Mouse (Mus musculus) heart, embryonic 10.5 days (tissue): ENCODE results near the gene Ccl3. TPM values are rescaled to one million over a fixed set of nuclear protein-coding genes. Genes with fewer than 3 reads are reported as not detected.

Experiments
- DNase-seq: peaks from one replicate; pipeline ENCODE4 v3.0.0-alpha.2; 2017; ENCODE audit warnings: low spot score
- H3K27ac ChIP-seq: fragments of 300-500 bp; sonication (generic); 2 replicates; pipeline ENCODE4 v1.5.1; 2016; ENCODE audit warnings: mild to moderate bottlenecking
- H3K27me3 ChIP-seq: fragments of 300-500 bp; sonication (generic); 2 replicates; pipeline ENCODE4 v1.6.1; 2016; ENCODE audit warnings: mild to moderate bottlenecking; ENCODE audit not compliant: poor library complexity, insufficient read depth, severe bottlenecking
- H3K36me3 ChIP-seq: fragments of 300-500 bp; sonication (generic); 2 replicates; pipeline ENCODE4 v1.6.1; 2016; ENCODE audit warnings: mild to moderate bottlenecking, moderate library complexity
- H3K4me1 ChIP-seq: fragments of 300-500 bp; sonication (generic); 2 replicates; pipeline ENCODE4 v1.6.1; 2016; ENCODE audit warnings: mild to moderate bottlenecking
- H3K4me3 ChIP-seq: fragments of 300-500 bp; sonication (generic); 2 replicates; pipeline ENCODE4 v1.5.1; 2016; ENCODE audit warnings: mild to moderate bottlenecking, moderate library complexity
- H3K9me3 ChIP-seq: fragments of 300-500 bp; sonication (generic); 2 replicates; pipeline ENCODE4 v1.6.1; 2016; ENCODE audit warnings: mild to moderate bottlenecking, moderate library complexity
- WGBS: fragments of 180-500 bp; shearing (Covaris S2); methylation state at CpG from one replicate; pipeline ENCODE4 v1.1.7; 2016; 5-methylcytosine and 5-hydroxymethylcytosine counted together
- polyA plus RNA-seq: library from polyadenylated mRNA; unstranded; fragments of >200 nt; fragmentation: Nextera tagmentation; extraction: Ambion mirVana; gene quantifications from 2 replicates; pipeline ENCODE4 v1.2.1, GENCODE M21; 2016

The Ccl3 gene
- polyA plus RNA-seq, 1 experiment from 2014 or later = 0.53 TPM

DNA sequence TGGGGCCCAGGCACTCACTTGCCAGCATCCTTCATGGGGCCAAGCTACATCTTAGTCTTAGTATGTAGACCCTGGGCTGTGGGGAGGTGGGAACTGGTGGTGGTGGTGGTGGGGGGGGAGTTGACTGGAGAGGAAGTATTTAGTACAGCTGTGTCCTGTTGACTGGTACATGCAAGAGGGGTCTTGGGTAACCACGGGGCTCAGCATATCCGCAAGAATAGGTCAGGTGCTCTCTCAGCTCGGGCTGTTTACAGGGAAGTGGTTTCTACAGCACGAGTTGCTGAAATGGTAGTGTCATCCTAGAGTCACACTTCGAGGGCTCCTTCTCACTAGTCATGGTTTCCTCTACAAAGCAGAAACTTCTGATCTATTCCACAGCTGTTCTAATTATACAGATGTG is 9.0 kb downstream of the Ccl3 start:
- Histone ChIP-seq H3K4me3 (no peak overlapping the region), H3K9me3 (no peaks in the 10 kb centered on the region), H3K36me3 (no peaks in the 10 kb centered on the region), H3K27me3 (no peaks in the 10 kb centered on the region), H3K27ac (no peak overlapping the region), H3K4me1 (peaks cover 3% of the 10 kb centered on the region; the same call in 1 of the 2 replicates)
- DNase-seq = no peak
- WGBS = 79% methylated on average over 5 of the region's 5 CpGs

DNA sequence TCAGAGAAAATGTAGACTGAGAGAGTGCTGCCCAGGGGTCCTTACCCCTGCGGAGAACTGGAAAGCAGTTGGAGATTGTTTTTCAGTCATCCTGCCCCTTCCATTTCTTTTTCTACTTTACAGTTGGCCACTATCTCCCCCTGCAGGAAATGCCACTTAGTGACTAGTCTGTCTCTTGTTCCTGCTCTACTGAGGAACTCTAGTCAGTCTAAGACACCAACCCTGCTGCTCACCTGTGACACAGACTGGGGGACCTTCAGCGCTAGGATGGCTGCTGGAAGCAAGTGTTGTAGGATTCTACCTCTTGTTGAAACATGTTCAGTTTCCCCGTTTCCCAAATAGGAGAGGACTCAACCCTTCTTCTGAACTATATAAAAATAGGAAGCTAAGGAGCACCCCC is 9.6 kb downstream of the Ccl3 start:
- Histone ChIP-seq H3K4me1 (peaks cover 3% of the 10 kb centered on the region; the same call in 1 of the 2 replicates), H3K36me3 (no peaks in the 10 kb centered on the region), H3K27ac (no peak overlapping the region), H3K27me3 (no peaks in the 10 kb centered on the region), H3K9me3 (no peaks in the 10 kb centered on the region), H3K4me3 (no peak overlapping the region)
- no peak for DNase-seq
- 55% methylated on average over 3 of the region's 3 CpGs for WGBS

DNA sequence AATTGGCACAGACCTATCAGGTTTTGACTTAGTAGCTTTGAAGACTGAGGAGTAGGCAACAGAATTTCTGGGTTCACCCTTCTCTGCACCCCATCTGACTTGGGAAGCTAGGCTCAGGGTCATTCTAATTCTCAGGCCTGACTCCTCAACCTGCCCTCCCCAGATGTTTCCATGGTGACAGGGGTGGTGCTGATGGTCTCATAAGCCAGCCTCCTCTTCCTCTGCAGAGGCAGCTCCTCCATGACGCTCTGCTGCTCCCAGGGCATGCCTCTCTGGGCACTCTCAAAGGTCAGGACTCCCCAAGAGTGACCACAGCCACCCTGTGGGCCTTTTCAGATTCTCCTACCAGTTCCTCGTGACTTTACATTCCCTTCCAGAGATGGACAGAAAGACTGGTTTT is 10.2 kb downstream of the Ccl3 start:
- DNase-seq = no peak
- Histone ChIP-seq H3K27me3 (no peaks in the 10 kb centered on the region), H3K9me3 (no peaks in the 10 kb centered on the region), H3K4me1 (peaks cover 3% of the 10 kb centered on the region; the same call in 1 of the 2 replicates), H3K4me3 (no peak overlapping the region), H3K27ac (no peak overlapping the region), H3K36me3 (no peaks in the 10 kb centered on the region)
- 45% methylated on average over 2 of the region's 2 CpGs for WGBS

DNA sequence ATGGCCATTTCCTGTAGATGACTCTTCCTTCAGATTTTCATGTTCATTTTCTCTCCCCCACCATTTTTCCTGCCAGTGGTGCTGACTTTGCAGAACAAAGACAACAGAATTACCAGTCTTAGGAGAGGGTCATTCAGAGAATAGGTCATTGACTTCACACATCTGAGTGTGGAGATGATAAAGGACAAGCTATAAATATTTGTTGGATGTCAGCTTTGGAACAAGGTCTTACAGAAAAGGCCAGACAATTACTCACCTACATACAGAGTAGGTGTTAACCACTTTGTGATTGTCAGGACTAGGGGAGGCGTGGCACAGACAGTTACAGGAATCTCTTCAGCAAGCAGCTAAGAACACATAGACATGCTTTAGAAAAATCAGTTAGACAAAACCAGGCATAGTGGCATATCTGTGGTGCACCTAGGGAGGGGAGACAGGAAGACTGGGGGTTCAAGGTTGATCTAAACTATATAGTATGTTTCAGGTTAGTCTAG is 12.4 kb downstream of the Ccl3 start:
- 61% methylated on average over 1 of the region's 1 CpGs for WGBS
- Histone ChIP-seq H3K4me1 (peaks cover 3% of the 10 kb centered on the region; the same call in 1 of the 2 replicates), H3K27me3 (no peaks in the 10 kb centered on the region), H3K27ac (no peak overlapping the region), H3K4me3 (no peak overlapping the region), H3K36me3 (no peaks in the 10 kb centered on the region), H3K9me3 (no peaks in the 10 kb centered on the region)
- no peak for DNase-seq

DNA sequence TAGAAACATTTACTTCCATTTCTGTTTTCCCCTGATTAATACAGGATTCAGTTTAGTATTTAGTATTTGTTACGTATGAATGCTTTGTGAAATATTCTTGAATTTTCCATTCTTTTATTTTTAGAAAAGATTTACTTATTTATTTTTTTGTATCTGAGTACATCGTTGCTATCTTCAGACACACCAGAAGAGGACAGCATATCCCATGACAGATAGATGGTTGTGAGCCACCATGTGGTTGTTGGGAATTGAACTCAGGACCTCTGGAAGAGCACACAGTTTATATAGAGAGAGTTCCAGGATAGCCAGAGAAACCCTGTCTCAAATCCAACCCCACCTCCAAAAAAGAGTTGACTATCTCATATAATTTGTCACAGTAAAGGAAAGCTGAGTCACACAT is 14.3 kb downstream of the Ccl3 start:
- DNase-seq = no peak
- Histone ChIP-seq H3K9me3 (no peaks in the 10 kb centered on the region), H3K36me3 (no peaks in the 10 kb centered on the region), H3K27ac (no peak overlapping the region), H3K27me3 (no peaks in the 10 kb centered on the region), H3K4me3 (no peak overlapping the region), H3K4me1 (peaks cover 9% of the 10 kb centered on the region)
- 92% methylated on average over 2 of the region's 2 CpGs for WGBS

DNA sequence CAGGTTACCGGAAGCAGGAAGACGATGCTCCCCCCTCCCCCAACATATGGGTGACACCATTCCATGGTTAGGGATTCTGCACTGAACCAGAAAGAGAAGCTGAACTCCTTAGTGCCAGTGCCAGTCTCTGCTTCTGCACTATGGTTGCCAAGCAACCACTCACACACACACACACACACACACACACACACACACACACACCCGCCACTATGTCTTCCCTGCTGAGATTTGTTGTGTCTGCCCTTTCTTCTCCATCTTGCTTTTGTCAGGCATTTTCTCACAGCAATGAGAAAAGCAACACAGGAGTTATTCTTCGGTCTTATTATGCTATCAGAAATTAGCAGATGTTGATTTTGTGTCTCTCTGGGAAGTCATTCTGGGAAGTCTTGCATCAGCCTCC is 14.7 kb downstream of the Ccl3 start:
- no peak overlapping the region for H3K27ac ChIP-seq
- peaks cover 9% of the 10 kb centered on the region for H3K4me1 ChIP-seq
- H3K27me3 ChIP-seq = no peaks in the 10 kb centered on the region
- H3K9me3 ChIP-seq = no peaks in the 10 kb centered on the region
- H3K36me3 ChIP-seq = no peaks in the 10 kb centered on the region
- no peak overlapping the region for H3K4me3 ChIP-seq
- no peak for DNase-seq
- 65% methylated on average over 4 of the region's 4 CpGs for WGBS

DNA sequence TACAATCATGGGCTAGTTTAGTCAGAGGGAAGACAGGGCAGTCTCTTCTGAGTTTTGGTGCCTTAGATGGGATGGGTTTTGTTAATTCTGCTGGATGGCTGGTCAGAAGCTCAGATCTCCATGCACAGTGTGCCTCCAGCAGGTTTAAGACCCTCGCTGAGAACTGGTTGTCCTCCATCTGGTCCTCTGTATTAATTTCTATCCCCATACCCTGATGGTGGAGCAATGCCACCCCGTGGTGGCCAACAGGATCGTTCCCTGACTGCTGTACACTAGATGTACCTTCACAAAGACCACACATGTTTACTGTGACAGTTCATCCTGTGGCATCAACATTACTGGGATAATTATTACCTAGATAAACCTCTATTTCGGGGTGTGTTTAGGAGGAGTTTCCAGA is 16.4 kb downstream of the Ccl3 start:
- 61% methylated on average over 4 of the region's 4 CpGs for WGBS
- Histone ChIP-seq H3K4me3 (no peak overlapping the region), H3K9me3 (no peaks in the 10 kb centered on the region), H3K27ac (no peak overlapping the region), H3K4me1 (peaks cover 6% of the 10 kb centered on the region; the same call in 1 of the 2 replicates), H3K36me3 (no peaks in the 10 kb centered on the region), H3K27me3 (no peaks in the 10 kb centered on the region)
- no peak for DNase-seq

DNA sequence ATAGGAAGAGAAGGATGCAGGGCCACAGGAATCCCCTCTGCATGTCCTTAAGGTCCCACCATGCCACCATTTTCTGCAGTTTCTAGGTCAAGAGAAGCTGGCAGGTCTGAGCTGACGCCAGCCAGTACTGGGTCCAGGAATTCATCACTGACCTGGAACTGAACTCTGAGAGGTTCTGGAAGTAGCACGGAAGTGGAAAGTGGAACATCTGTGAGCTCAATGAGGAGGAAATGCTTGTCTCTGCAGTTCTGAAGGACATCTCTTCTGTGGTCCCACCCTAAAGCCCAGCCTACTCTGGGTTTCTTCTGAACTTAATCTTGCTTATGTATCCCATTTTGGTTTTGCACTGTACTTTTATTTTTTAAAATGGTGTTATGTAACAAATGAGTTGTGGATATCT is 18.1 kb downstream of the Ccl3 start:
- Histone ChIP-seq H3K9me3 (no peaks in the 10 kb centered on the region), H3K36me3 (no peaks in the 10 kb centered on the region), H3K27ac (no peak overlapping the region), H3K27me3 (no peaks in the 10 kb centered on the region), H3K4me1 (peaks cover 6% of the 10 kb centered on the region; the same call in 1 of the 2 replicates), H3K4me3 (no peak overlapping the region)
- WGBS = 68% methylated on average over 2 of the region's 2 CpGs
- DNase-seq = no peak

DNA sequence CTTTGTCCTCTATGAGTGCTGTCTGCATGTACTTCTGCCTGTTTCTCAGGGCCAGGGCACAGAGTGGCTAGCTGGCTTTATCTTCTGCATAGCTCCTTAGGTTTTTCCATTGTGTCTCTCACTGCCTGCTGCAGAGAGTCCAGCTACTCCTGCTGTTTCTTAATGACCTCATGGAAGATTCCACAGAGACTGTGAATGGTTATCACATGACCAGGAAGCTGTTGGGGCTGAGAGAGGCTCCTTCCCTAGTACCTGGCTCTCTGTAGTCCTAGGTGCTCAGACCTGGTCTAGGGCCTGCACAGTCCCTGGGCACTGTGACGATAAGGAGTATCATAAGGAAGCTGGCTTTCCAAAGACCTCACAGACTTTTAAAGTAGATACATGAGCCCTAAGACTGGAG is 18.5 kb downstream of the Ccl3 start:
- WGBS = 93% methylated on average over 1 of the region's 1 CpGs
- Histone ChIP-seq H3K36me3 (no peaks in the 10 kb centered on the region), H3K9me3 (no peaks in the 10 kb centered on the region), H3K27ac (no peak overlapping the region), H3K27me3 (no peaks in the 10 kb centered on the region), H3K4me3 (no peak overlapping the region), H3K4me1 (peaks cover 6% of the 10 kb centered on the region; the same call in 1 of the 2 replicates)
- DNase-seq = no peak

DNA sequence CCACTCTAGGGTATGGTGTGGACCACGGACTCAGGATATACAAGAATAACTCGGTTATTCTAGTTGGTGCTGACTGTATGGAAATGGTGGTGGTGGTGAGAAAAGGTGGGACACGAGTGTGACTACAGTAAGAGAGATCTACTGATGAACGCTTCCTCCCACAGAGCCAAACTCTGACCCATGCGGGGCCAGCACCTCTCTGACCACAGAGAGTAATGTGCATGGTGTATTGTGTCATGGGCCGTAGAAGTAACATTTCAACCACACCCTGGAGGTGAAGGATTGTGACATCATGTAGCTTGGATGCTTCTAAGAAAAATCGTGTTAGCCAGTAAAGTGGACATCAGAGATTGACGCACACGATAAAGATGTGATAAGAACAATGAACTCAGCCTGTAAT is 20.3 kb downstream of the Ccl3 start:
- no peaks in the 10 kb centered on the region for H3K9me3 ChIP-seq
- no peak for DNase-seq
- H3K27me3 ChIP-seq = no peaks in the 10 kb centered on the region
- no peak overlapping the region for H3K4me3 ChIP-seq
- no peak overlapping the region for H3K27ac ChIP-seq
- H3K36me3 ChIP-seq = no peaks in the 10 kb centered on the region
- H3K4me1 ChIP-seq = peaks cover 6% of the 10 kb centered on the region; the same call in 1 of the 2 replicates
- 86% methylated on average over 9 of the region's 9 CpGs for WGBS

DNA sequence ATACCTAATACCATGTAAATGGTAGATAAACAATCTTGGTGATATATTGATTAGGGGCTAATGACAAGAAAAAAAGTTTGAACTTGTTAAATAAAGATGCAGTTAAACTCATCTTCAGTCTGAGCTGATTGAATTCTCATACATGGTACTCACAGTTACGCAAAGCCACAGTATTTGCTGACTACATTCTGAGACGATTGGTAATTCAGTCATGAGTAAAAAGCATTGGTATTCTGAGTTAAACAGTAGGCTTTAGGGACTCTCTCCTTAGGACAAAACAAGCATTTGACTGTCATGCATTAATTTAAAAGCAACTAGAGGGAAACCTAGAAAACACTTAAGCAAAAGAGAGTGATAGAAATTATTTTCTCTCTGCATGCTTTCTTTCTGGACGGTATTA is 25.6 kb downstream of the Ccl3 start:
- H3K27me3 ChIP-seq = no peaks in the 10 kb centered on the region
- no peak overlapping the region for H3K4me3 ChIP-seq
- no peaks in the 10 kb centered on the region for H3K9me3 ChIP-seq
- DNase-seq = no peak
- no peaks in the 10 kb centered on the region for H3K36me3 ChIP-seq
- H3K27ac ChIP-seq = no peak overlapping the region
- no peaks in the 10 kb centered on the region for H3K4me1 ChIP-seq
- 84% methylated on average over 3 of the region's 3 CpGs for WGBS

DNA sequence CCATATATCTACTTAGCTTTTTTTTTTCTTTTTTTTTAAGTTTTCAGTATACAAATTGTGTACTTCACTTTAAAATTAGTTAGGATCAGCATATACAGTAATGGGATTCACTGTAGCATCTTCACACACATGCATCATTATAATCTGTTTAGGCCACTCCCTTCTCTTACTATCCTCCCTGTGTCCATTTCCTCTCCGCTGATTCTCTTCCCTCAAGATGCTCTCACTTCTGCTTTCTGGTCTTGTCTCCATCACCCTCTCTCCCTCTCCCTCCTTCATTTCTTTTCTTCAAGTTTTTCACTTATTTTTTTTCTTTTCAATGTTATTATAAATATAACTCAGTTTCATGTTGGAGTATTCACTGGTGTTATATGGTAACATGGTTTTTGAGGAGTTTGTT is 30.1 kb downstream of the Ccl3 start:
- H3K27me3 ChIP-seq = no peaks in the 10 kb centered on the region
- H3K36me3 ChIP-seq = no peaks in the 10 kb centered on the region
- H3K4me1 ChIP-seq = no peaks in the 10 kb centered on the region
- no peak overlapping the region for H3K27ac ChIP-seq
- H3K9me3 ChIP-seq = no peaks in the 10 kb centered on the region
- no peak overlapping the region for H3K4me3 ChIP-seq
- 95% methylated on average over 1 of the region's 1 CpGs for WGBS
- no peak for DNase-seq

DNA sequence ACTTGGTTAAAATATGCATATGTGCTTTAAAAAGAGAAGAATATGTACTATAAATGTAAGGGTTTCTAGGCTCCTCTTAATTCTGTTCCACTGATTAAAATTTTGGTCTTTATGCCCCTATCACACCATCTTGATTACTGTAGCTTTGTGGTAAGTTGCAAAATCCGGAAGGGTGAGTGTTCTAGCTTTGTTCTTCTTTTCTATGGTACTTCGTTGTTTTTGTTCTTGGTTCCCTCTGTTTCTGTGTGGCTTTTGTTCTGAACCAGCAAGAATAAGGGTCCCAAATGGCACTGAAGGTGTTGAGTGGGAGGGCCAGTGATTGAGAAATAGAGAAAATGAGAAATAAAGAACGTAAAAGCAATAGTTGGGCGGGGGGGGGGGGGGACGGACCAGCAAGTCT is 30.9 kb downstream of the Ccl3 start:
- Histone ChIP-seq H3K4me1 (no peaks in the 10 kb centered on the region), H3K9me3 (no peaks in the 10 kb centered on the region), H3K27ac (no peak overlapping the region), H3K27me3 (no peaks in the 10 kb centered on the region), H3K36me3 (no peaks in the 10 kb centered on the region), H3K4me3 (no peak overlapping the region)
- no peak for DNase-seq
- WGBS = 81% methylated on average over 5 of the region's 5 CpGs

DNA sequence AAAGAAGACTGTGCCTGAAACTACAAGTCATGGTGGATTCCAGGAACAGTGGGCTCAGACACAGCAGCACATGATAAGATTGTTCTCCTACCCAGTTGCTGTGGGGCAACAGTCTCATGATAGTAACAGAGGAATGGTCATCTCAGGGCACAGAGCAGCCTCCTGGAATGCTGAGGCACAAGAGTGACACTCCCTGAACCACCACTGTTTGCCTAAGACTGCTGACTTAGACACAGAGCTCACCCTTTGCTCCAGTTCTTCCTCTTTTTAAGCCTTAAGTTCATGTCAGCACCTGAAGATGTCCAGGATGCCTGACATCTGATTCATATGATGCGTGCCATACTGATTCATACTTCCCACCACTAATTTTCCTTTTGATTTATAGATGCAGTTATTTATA is 32.6 kb downstream of the Ccl3 start:
- H3K4me1 ChIP-seq = no peaks in the 10 kb centered on the region

More for the DNA sequence above, 32.6 kb downstream of the Ccl3 start:
- H3K27ac ChIP-seq = no peak overlapping the region
- no peaks in the 10 kb centered on the region for H3K36me3 ChIP-seq
- WGBS = 88% methylated on average over 1 of the region's 1 CpGs
- DNase-seq = no peak
- H3K9me3 ChIP-seq = no peaks in the 10 kb centered on the region
- no peak overlapping the region for H3K4me3 ChIP-seq
- H3K27me3 ChIP-seq = no peaks in the 10 kb centered on the region
